Mouse (Mus musculus) embryo, embryonic 10 days (tissue): ENCODE data around the gene Cks1b.

ENCODE experiments used
- DNase-seq: peaks from one replicate; pipeline ENCODE4 v3.0.0-alpha.2; 2015; ENCODE audit warnings: low spot score

Cks1b gene

DNA sequence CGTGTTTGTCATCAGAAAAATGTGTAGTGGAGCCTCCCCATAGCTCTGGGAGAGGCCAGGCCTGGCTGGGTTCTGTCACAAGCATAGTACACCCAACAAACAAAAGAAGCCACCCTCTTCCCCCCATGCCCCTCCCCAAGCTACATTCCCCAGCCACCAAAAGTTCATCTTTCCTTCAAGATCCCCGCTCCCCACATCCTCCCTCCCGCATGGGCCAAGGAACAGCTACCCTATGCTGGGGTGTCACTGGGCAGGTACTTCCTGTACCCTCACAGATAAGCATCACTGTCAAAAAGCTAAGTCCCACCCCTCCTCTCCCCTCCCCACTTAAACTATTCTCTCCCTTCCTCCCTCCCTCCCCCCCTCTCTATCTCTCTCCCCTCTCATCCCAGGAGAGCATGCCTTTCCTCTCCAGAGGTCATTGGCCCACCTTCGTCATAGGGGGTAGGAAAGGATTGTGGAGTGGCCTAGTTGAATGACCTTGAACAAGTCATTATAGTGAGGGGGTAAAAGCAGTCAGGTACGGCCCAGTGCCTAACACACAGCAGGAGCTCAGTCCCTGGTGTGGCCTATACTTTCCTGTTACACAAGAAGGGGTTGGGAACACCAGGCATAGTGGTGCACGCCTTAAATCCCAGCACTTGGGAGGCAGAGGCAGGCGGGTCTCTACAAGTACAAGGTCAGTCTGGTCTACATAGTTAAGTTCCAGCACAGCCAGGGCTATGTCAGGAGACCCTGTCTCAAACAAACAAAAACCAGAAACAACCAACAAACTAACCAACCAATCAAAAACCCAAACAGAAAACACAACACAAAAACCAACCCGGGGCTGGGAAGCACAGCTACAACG lies 35.9 kb downstream of the Cks1b start:
- no peak for DNase-seq

DNA sequence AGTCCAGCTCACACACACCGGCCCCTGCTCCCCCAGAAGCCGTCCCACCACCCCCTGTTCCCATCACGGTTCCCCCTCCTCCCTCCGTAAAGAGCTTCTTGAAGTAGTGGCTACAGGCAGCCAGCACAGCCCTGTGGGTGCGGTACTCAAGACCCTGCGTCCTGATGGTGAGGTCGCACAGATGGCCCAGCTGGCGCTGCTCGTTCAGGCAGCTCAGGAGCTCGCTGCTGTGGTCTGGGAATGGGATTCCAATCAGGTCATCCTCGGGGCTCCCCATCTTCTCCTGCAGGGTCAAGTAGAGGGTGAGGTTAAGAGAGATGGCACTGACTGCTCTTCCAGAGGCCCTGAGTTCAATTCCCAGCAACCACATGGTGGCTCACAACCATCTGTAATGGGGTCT lies 37.0 kb downstream of the Cks1b start:
- DNase-seq, result no peak

DNA sequence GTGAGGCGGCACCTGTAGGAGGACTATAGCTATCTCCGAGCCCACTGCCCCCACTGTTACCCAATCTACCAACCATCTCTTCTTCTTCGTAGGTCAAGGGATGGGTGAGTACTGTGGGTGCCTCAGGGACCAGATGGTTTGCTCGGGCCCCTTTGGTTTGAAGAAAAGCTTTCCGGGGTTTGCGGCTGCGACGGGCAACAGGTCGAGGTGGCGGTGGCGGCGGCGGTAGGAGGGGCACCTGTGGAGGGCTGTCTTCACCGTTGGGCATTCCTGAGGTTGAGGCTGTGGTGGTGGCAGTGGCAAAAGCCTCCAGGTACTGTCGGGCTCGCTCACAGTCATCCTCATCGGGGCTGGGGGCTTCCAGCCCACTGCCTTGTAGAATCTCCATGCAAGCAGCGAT lies 37.5 kb downstream of the Cks1b start:
- no peak for DNase-seq

DNA sequence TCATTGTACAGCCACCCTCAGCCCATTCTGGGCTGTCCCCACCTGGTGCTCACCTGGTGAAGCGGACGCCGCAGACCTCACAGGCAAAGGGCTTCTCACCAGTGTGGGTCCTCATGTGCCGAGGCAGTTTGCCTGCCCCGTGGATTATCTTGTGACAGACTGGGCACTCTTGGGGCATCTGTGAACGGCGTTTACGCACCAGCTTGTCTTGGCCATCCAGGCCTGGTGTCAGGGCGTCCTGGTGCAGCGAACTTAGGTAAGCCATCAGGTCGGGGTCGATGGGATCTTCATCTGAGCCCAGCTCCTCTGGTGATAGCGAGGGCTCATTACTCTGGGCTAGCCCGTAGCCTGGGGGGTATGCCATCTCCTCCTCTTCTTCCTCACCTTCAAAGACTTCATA lies 37.9 kb downstream of the Cks1b start:
- DNase-seq, result no peak

DNA sequence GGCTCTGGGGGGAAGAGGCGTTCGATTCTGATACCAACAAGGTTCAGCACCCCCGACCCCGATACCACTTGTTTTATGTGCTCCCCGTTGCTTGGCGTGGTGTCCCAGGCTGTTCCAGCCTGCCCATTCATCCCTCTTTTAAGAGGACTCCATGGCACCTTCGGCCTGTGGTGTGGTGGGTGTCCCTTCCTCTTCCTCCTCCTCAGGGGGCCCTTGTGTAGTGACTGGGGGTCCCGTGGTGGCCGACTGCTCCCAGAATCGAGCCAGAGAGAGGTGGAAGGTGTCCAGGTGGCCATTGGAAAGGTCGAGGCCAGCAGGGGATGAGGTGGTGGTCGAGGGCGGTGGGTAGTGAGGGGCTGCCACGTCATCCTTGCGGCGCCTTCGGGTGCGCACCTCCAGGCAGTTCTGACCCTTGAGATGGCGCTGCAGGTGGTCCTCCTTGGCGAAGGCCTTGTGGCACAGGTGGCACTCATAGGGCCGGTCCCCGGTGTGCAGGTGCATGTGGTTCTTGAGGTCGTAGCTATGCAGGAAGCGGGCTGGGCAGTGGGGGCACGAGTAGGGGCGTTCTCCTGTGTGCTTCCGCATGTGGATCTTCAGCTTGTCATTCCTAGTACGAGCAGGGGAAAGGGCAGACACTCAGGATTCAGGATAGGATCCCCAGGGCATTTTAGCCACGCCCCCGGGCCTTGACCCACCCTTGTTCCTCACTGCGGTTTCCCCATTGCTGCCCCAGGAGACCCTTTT lies 38.6 kb downstream of the Cks1b start:
- no peak for DNase-seq

DNA sequence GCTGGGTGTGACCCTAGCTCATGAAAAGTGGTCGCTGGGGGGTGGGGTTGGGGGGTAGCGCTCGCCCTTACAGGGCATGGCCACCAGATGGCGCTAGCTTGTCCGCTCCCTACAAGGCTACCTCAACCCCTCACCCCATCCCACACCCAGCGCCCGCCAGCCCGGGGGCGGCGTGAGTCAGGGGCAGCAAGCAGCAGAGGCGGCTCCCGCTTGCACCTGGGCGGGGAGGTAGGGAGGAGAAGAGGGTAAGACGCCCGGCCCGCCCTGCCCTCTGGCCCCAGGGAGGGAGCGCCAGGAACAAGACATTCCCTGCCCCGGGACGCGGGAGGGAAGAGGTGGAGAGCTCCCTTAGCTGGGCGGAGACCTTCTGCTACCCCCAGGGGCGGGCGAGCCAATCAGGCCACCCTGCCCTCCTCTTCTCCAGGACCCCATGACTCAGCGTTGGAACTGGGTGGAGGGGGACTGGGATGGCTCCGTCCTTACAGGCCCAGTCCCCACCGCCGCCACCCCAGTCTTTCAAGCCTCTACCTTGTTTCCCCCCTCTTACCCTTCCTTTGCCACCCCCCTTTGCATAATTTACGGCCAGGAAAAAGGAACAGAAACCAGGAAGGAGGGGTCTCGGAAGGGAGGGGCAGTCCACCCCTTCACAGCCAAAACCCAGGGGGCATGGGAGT lies 39.7 kb downstream of the Cks1b start:
- DNase-seq, result peak; percentile 87

DNA sequence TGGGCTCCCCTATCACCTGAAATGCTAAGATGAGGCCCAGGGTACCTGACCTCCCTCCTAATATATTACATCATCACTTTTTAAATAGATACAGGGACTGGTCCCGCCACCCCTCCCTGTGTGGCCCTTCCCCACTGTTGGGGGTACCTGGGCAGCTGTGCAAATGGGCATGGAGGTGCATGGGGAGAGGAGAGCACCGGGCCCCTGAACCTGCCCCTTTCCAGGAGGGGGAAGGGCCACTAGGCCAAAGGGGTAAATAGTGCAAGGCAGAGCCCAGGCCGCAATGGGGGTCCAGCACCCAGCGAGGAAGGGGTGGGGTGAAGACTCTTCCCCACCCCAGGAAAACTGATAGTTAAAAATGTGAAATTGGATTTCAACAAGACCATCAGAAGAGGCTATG lies 40.4 kb downstream of the Cks1b start:
- DNase-seq, result no peak

DNA sequence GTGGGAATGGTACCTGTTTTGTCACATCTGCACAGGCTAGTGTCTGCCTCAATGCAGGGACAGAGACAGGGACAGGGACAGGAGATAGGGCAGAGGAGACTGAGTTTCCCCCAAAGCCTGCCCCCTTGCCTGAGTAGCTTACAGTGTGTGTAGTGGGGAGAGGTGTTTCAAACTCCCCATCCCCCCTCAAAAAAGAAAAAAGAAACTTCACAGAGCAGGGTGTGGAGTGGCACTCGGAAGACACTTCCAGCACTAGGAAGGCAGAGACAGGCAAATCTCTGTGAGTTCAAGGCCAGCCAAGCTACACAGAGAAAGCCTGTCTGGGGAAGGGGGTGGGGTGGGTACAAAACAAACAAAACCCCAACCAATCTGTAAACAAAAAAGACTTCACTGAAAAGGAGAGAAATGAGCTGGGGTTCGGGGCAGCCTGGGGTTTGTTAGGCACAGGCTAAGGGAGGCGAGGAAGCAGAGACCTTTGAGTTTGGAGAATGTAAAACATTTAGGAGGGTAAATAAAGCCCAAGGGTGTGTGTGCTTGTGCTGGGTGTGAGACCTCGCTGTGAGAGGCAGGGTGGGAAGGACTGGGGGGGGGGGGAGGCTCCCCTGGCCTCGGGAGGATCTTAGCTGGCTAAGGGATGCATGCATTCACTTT lies 44.5 kb downstream of the Cks1b start:
- DNase-seq, result no peak

DNA sequence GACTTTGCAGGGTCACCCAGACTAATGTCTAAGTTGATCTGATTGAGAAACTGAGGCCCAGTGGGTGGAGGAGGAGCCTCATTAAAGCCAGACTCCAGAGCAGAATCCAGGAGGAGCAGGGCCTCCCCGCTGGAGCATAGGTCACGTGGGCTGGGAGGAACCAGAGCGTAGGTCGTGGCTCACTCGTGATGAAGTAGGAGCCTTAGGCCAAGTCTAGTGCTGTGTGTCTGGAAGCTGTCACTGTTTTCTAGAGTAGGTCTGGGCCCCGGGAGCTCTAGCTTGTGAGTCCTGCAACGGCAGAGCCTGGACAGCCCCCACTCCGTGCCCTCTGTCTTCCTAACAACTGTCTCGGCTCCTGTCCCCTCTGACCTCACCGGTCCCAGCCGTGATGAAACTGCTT lies 50.8 kb downstream of the Cks1b start:
- no peak for DNase-seq

DNA sequence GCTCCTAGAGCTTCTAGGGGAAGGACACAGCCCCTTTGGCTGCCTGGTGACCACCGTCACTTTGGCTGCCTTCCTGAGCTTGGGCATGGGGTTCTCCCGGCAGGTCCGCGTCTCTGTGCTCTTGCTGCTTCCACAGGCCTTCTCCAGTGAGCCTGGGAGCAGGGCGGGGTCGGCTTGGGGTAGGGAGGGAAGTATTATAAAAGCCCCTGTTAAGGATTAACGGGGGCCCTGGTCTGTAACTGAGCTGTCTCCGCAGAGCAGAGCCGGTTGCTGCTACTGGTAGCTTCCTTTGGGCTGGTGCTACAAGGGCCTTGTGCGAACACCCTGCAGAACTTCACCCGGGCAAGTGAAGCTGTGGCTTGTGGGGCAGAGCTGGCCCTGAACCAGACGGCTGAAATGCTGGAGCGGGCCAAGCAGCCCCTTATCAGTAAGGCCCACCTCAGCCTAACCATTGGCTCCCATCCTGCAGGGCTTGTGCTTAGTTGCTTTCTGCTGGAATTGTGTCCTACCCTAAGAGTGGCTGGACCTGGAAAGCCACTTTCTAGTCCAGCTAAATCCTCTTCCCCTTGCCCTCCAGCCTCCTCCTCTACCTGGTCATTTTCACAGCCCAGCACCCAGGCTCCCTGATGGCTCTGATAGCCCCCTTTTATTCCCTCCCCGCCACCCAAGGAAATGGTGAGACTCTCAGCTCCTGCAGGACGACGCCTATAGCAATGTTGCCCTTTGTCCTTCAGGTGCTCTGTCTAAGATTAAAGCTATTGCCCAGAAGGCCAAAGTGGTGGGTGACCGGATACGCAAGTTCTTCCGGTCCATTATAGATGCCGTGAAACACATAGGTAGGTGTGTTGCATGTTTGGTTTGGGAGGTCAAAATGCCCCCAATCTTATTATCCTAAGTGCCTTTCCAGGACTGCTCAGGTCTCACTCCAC lies 52.4 kb downstream of the Cks1b start:
- no peak for DNase-seq
